9 mouse cellular contexts compared by ENCODE assay signal in the genomic region with DNA sequence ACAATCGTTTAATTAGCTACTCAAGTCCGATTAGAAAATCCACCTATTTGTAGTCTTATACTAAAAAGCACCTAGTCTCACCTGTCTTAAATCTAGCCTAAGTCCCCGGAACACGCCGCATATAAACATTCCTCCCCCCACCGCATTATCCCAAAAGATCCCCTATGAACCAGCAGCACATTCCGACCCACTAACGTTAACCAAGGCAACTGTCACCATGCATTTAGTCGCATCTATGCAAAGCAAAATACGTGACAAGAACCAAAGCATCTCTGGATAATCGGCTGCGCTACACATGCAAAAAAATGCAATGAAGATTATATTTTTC. TPM values are rescaled to one million over a fixed set of nuclear protein-coding genes. Genes with fewer than 3 reads are reported as not detected.
A peak's percentile ranks its signal among the peaks of the same experiment; 100 is the strongest.
DNase-seq lines count a peak whose midpoint lies in the region; ATAC-seq and TF ChIP-seq lines count a peak whose summit lies in the region.
"Had no signal": no experiment of that assay in that cellular context is flagged by ENCODE, and none has a peak within 500 bp of the region (broad histone marks: within the 10 kb centered on the region; RNA-seq: fewer than 3 reads in every experiment).

No protein-coding gene starts in this region.

- no peaks in the 10 kb centered on the region for H3K4me1 ChIP-seq in liver, embryonic 11.5 days (replicated peaks; ENCODE audit: control insufficient read depth, insufficient read depth, low read length)
- peaks cover 19% of the 10 kb centered on the region for H3K4me1 ChIP-seq in limb, embryonic 10.5 days
- H3K4me1 ChIP-seq in olfactory bulb, adult 2 months (ENCODE audit: control insufficient read depth, insufficient read depth, low read length), result peaks cover 14% of the 10 kb centered on the region

- peaks cover 38% of the 10 kb centered on the region for H3K27me3 ChIP-seq in liver, embryonic 11.5 days (replicated peaks; ENCODE audit: control insufficient read depth, insufficient read depth, low read length)
- peaks cover 55% of the 10 kb centered on the region for H3K27me3 ChIP-seq in limb, embryonic 10.5 days (ENCODE audit: low read depth, poor library complexity, severe bottlenecking)

- ATAC-seq in liver, embryonic 11.5 days (replicated peaks; ENCODE audit: low FRiP score), result no peak
- no peak for ATAC-seq in activated CD4-positive, CD25-positive, alpha-beta regulatory T cell, adult 4 months

- no peaks in the 10 kb centered on the region for H3K9me3 ChIP-seq in liver, embryonic 11.5 days (ENCODE audit: control insufficient read depth, low read length)
- no peaks in the 10 kb centered on the region for H3K9me3 ChIP-seq in limb, embryonic 10.5 days (replicated peaks)

- DNase-seq in adrenal gland, adult 2 months, result peak; percentile 15
- DNase-seq in adrenal gland, postnatal 25 days, result no peak
- no peak for DNase-seq in liver, embryonic 11.5 days (ENCODE audit: low spot score)
- no peak for DNase-seq in liver
- DNase-seq in limb, embryonic 10.5 days (ENCODE audit: low spot score), result no peak
- no peak for DNase-seq in ovary, postnatal 14 days (ENCODE audit: low spot score)

- H3K4me2 ChIP-seq in liver, embryonic 11.5 days, result peak overlapping the region; percentile 65

- H3K9ac ChIP-seq in liver, embryonic 11.5 days (ENCODE audit: low read depth, low read length), result no peak overlapping the region

- no peak for TF ChIP-seq CTCF in olfactory bulb, adult 2 months (IDR thresholded peaks at IDR 0.05; ENCODE audit: insufficient read depth, low read depth, low read length)

- 8% methylated on average over 12 of the region's 12 CpGs for WGBS in liver, embryonic 11.5 days
- 4% methylated on average over 12 of the region's 12 CpGs for WGBS in limb, embryonic 10.5 days
- WGBS in olfactory bulb, adult 2 months, result under 1% methylated on average over 12 of the region's 12 CpGs

- no peak overlapping the region for H3K27ac ChIP-seq in liver, embryonic 11.5 days (ENCODE audit: low read depth, low read length)
- no peak overlapping the region for H3K27ac ChIP-seq in limb, embryonic 10.5 days
- H3K27ac ChIP-seq in olfactory bulb, adult 2 months (ENCODE audit: insufficient read depth, low read depth, low read length), result peak overlapping the region; percentile 20

- H3K4me3 ChIP-seq in liver, embryonic 11.5 days (ENCODE audit: low read depth, low read length), result peak overlapping the region; percentile 36
- peak overlapping the region; percentile 51 for H3K4me3 ChIP-seq in limb, embryonic 10.5 days
- H3K4me3 ChIP-seq in olfactory bulb, adult 2 months (ENCODE audit: insufficient read depth, low read depth, low read length), result peak overlapping the region; percentile 49

- TF ChIP-seq POLR2A in olfactory bulb, adult 2 months (IDR thresholded peaks at IDR 0.05; ENCODE audit: insufficient read depth, low read depth, low read length), result no peak

- no peaks in the 10 kb centered on the region for H3K36me3 ChIP-seq in liver, embryonic 11.5 days (ENCODE audit: control insufficient read depth, insufficient read depth, low read length)
- H3K36me3 ChIP-seq in limb, embryonic 10.5 days, result no peaks in the 10 kb centered on the region

RNA-seq across cellular contexts. Expression of a gene that starts 0.4 kb away (rescaled TPM):
- total RNA-seq in adrenal gland, adult 2 months (2021), result 10 to 100 TPM; 37.3 to 69.8 TPM
- polyA plus RNA-seq in adrenal gland, adult 2 months (2012; rRNA removed), result 2.1 and 4.3 TPM in 2 replicates
- 26.5 and 30.9 TPM in 2 replicates for total RNA-seq in adrenal gland, postnatal 25 days (2021)
- 4.4 and 5.9 TPM in 2 replicates for polyA plus RNA-seq in liver, embryonic 11.5 days (2014; fragmentation: Nextera tagmentation; extraction: Ambion mirVana)
- polyA plus RNA-seq in limb, embryonic 10.5 days (2016; fragmentation: Nextera tagmentation; extraction: Ambion mirVana), result 0.45 and 0.78 TPM in 2 replicates
- polyA plus RNA-seq in olfactory bulb, adult 2 months (2012; ENCODE audit: insufficient read depth, insufficient read length, low replicate concordance, missing spikeins), result 181 TPM in 1 of 2 replicates, not detected in the other
- not detected for polyA plus RNA-seq in activated CD4-positive, CD25-positive, alpha-beta regulatory T cell, adult 4 months (2017; shearing (Covaris generic))

RNA-seq across cellular contexts. Expression of a gene that starts 19.9 kb away (rescaled TPM):
- under 1 TPM; 0.12 to 0.21 TPM for total RNA-seq in adrenal gland, adult 2 months (2021)
- not detected in 2 replicates for polyA plus RNA-seq in adrenal gland, adult 2 months (2012; rRNA removed)
- 0.43 TPM in 1 of 2 replicates, not detected in the other for total RNA-seq in adrenal gland, postnatal 25 days (2021)
- polyA plus RNA-seq in liver, embryonic 11.5 days (2014; fragmentation: Nextera tagmentation; extraction: Ambion mirVana), result 0.16 and 0.23 TPM in 2 replicates
- polyA plus RNA-seq in limb, embryonic 10.5 days (2016; fragmentation: Nextera tagmentation; extraction: Ambion mirVana), result 0.04 and 0.21 TPM in 2 replicates
- polyA plus RNA-seq in olfactory bulb, adult 2 months (2012; ENCODE audit: insufficient read depth, insufficient read length, low replicate concordance, missing spikeins), result not detected in 2 replicates
- under 1 TPM in 1 of 2 experiments, not detected in 1; 0.11 TPM for polyA plus RNA-seq in activated CD4-positive, CD25-positive, alpha-beta regulatory T cell, adult 4 months (2017; shearing (Covaris generic))
- polyA plus RNA-seq: small intestine, adult 2 months had no signal
